Mouse (Mus musculus): ENCODE data around the gene Adamtsl1. TPM values are rescaled to one million over a fixed set of nuclear protein-coding genes. Genes with fewer than 3 reads are reported as not detected.

Adamtsl1 gene
- polyA plus RNA-seq, 1 experiment from 2014 or later = 10.2 TPM

DNA sequence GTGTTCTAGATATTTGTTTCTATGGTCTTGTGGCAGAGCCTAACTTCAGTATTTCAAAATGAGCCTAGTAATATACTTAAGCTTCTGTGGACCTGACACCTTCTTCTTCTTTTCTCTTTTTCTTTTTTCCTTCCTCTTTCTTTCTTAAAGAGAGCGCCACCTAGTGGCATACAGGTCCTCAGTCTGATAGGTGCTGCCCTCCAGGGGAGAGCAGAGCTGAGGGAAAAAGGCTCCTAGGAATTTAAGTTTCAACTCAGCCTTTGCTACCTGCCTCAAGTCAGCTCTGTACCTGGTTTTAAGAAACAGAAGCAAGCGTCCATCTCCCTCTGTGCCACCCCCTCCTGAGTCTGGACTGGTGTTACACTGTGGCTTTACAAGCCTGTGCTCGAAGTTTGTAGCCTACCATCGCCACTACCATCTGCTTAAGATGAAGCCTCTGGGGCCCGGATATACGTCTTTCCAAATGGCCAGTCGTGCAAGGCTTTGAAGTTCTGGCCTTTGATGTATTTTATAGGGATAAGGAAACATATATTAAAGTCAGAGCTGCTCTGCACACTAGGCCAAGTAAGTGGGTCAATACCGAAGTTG, 510.7 kb downstream of the Adamtsl1 start:
- H3K4me2 ChIP-seq (ENCODE audit: low read length) = no peak overlapping the region
- WGBS = 31% methylated on average over 8 of the region's 8 CpGs
- H3K9ac ChIP-seq (ENCODE audit: low read depth, low read length) = no peak overlapping the region
- ATAC-seq (replicated peaks; ENCODE audit: low FRiP score, low read depth) (0 out of 2 replicates have a peak, but pooled peaks have one; percentile 46), DNase-seq (ENCODE audit: low spot score) (peak; percentile 91)
- H3K9me3 ChIP-seq (replicated peaks; ENCODE audit: low read length) = no peaks in the 10 kb centered on the region
- H3K4me1 ChIP-seq (replicated peaks; ENCODE audit: insufficient read depth, low read length) = no peaks in the 10 kb centered on the region
- no peak overlapping the region for H3K27ac ChIP-seq
- no peak overlapping the region for H3K4me3 ChIP-seq (replicated peaks; ENCODE audit: low read depth, low read length)
- no peaks in the 10 kb centered on the region for H3K36me3 ChIP-seq (ENCODE audit: insufficient read depth, low read length)
- TF ChIP-seq CTCF (IDR thresholded peaks at IDR 0.05; ENCODE audit: low read depth) = peak; percentile 94
- H3K27me3 ChIP-seq (ENCODE audit: insufficient read depth, low read length) = no peaks in the 10 kb centered on the region

DNA sequence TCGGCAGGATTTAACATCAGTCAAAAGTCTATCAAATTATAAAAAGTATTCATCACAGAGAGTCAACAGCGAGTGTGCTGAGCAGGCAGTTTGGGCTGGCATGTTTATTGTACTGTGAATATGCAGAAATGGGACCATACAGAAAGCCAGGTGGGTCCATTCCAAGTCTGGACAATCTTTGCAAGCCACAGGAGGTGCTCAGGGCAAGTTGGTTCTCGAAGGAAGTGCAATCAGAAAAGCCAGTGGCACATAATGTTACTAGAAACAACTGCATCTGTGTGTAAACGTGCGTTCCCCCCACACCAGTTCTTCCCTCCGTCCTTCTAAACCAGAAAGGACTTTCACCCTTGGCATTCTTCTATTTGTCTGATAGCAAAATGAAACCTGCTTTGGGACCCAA, 515.5 kb downstream of the Adamtsl1 start:
- TF ChIP-seq CTCF (IDR thresholded peaks at IDR 0.05; ENCODE audit: low read depth) = no peak
- no peak for ATAC-seq (replicated peaks; ENCODE audit: low FRiP score, low read depth)
- Histone ChIP-seq H3K9me3 (replicated peaks; ENCODE audit: low read length) (no peaks in the 10 kb centered on the region), H3K4me1 (replicated peaks; ENCODE audit: insufficient read depth, low read length) (no peaks in the 10 kb centered on the region), H3K4me3 (replicated peaks; ENCODE audit: low read depth, low read length) (no peak overlapping the region), H3K27me3 (ENCODE audit: insufficient read depth, low read length) (no peaks in the 10 kb centered on the region), H3K4me2 (ENCODE audit: low read length) (no peak overlapping the region), H3K27ac (no peak overlapping the region), H3K9ac (ENCODE audit: low read depth, low read length) (no peak overlapping the region), H3K36me3 (ENCODE audit: insufficient read depth, low read length) (no peaks in the 10 kb centered on the region)
- 86% methylated on average over 6 of the region's 6 CpGs for WGBS
- no peak for DNase-seq (ENCODE audit: low spot score)

DNA sequence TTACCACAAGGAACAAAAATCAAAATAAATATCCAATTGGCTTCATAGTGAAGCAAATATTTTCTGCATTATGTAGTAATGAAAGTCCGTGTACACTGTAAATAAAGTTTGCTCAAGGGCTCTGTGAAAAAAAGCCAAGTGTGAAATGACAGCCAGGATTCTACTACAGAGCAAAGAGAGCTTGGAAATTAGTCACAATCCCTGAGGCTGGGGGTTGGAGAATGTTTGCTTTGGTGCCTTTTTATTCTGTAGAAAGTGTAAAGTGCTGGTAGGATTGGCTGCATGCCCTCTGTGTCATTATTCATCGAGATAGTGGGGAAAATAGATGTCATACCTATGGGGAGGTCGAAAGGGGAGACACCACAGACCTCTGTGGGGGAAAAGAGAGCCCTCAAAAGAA, 516.2 kb downstream of the Adamtsl1 start:
- Histone ChIP-seq H3K4me3 (replicated peaks; ENCODE audit: low read depth, low read length) (no peak overlapping the region), H3K9ac (ENCODE audit: low read depth, low read length) (no peak overlapping the region), H3K36me3 (ENCODE audit: insufficient read depth, low read length) (no peaks in the 10 kb centered on the region), H3K27me3 (ENCODE audit: insufficient read depth, low read length) (no peaks in the 10 kb centered on the region), H3K4me2 (ENCODE audit: low read length) (no peak overlapping the region), H3K4me1 (replicated peaks; ENCODE audit: insufficient read depth, low read length) (no peaks in the 10 kb centered on the region), H3K27ac (no peak overlapping the region), H3K9me3 (replicated peaks; ENCODE audit: low read length) (no peaks in the 10 kb centered on the region)
- WGBS = 52% methylated on average over 3 of the region's 3 CpGs
- DNase-seq (ENCODE audit: low spot score) (peak; percentile 37), ATAC-seq (replicated peaks; ENCODE audit: low FRiP score, low read depth) (no peak)
- no peak for TF ChIP-seq CTCF (IDR thresholded peaks at IDR 0.05; ENCODE audit: low read depth)

DNA sequence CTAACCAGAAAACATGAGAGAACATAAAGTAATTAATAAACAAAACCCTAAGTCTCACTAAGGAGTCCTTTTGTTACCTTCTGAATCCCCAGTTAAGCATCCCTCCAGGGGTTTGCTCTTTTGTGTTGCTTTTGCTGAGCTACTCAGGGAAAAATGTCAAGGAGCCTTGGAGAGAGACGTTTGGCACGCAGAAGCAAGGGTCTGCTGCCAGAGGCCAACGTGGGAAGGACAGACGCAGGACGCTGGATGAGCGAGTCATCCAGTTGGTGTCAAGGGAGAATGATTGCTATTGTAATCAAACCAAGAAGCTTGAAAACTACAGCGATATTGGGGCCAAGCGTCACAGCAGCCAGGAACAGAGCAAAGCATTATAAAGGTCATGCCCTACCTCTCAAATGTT, 517.1 kb downstream of the Adamtsl1 start:
- Histone ChIP-seq H3K27me3 (ENCODE audit: insufficient read depth, low read length) (no peaks in the 10 kb centered on the region), H3K27ac (no peak overlapping the region), H3K4me2 (ENCODE audit: low read length) (no peak overlapping the region), H3K4me1 (replicated peaks; ENCODE audit: insufficient read depth, low read length) (no peaks in the 10 kb centered on the region), H3K9ac (ENCODE audit: low read depth, low read length) (no peak overlapping the region), H3K9me3 (replicated peaks; ENCODE audit: low read length) (no peaks in the 10 kb centered on the region), H3K4me3 (replicated peaks; ENCODE audit: low read depth, low read length) (no peak overlapping the region), H3K36me3 (ENCODE audit: insufficient read depth, low read length) (no peaks in the 10 kb centered on the region)
- DNase-seq (ENCODE audit: low spot score) (no peak), ATAC-seq (replicated peaks; ENCODE audit: low FRiP score, low read depth) (no peak)
- no peak for TF ChIP-seq CTCF (IDR thresholded peaks at IDR 0.05; ENCODE audit: low read depth)
- 28% methylated on average over 8 of the region's 8 CpGs for WGBS

DNA sequence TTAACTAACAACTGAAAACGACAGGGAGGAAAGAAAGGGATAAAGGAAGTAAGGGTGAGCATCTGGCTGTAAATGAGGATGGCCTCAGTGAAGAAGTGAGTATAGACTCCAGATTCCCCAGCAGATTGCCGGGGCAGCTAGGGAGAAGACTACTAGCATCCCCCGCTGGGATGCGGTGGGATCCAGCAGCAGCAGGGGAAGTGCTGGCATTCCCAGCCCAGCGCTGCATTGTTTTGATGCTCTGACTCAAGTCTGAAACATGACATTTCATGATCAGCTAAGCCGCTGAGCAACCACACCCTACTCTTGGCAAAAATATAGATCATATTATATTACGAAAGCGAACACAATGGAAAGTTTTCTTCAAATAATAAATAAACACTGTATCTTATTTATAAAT, 526.9 kb downstream of the Adamtsl1 start:
- Histone ChIP-seq H3K27me3 (ENCODE audit: insufficient read depth, low read length) (no peaks in the 10 kb centered on the region), H3K9me3 (replicated peaks; ENCODE audit: low read length) (no peaks in the 10 kb centered on the region), H3K36me3 (ENCODE audit: insufficient read depth, low read length) (no peaks in the 10 kb centered on the region), H3K4me3 (replicated peaks; ENCODE audit: low read depth, low read length) (no peak overlapping the region), H3K4me2 (ENCODE audit: low read length) (no peak overlapping the region), H3K9ac (ENCODE audit: low read depth, low read length) (no peak overlapping the region), H3K4me1 (replicated peaks; ENCODE audit: insufficient read depth, low read length) (no peaks in the 10 kb centered on the region), H3K27ac (no peak overlapping the region)
- DNase-seq (ENCODE audit: low spot score) (no peak), ATAC-seq (replicated peaks; ENCODE audit: low FRiP score, low read depth) (no peak)
- 37% methylated on average over 8 of the region's 8 CpGs for WGBS
- no peak for TF ChIP-seq CTCF (IDR thresholded peaks at IDR 0.05; ENCODE audit: low read depth)

DNA sequence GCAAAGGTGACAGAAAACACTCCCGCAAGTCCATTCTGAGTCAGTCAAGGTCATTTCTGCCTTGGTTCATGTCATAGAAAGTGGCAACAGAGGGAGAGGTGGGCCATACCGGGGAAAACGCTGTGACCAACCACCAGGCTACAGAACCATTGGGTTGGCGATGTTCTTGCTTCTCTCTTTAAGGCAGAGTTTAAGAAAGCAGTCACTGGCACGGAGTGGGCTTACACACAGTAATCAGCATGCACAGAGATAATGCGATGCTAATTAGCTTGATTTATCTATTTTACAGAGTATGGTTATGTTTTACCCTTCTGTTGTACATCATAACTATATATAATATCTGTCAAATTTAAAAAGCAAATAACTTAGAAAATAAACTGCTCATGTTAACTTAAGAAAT, 531.5 kb downstream of the Adamtsl1 start:
- ATAC-seq (replicated peaks; ENCODE audit: low FRiP score, low read depth) = no peak
- no peaks in the 10 kb centered on the region for H3K27me3 ChIP-seq (ENCODE audit: insufficient read depth, low read length)
- H3K9ac ChIP-seq (ENCODE audit: low read depth, low read length) = no peak overlapping the region
- H3K9me3 ChIP-seq (replicated peaks; ENCODE audit: low read length) = no peaks in the 10 kb centered on the region
- no peak for TF ChIP-seq CTCF (IDR thresholded peaks at IDR 0.05; ENCODE audit: low read depth)
- no peak for DNase-seq (ENCODE audit: low spot score)
- 85% methylated on average over 6 of the region's 6 CpGs for WGBS
- no peak overlapping the region for H3K4me3 ChIP-seq (replicated peaks; ENCODE audit: low read depth, low read length)
- H3K27ac ChIP-seq = no peak overlapping the region
- H3K36me3 ChIP-seq (ENCODE audit: insufficient read depth, low read length) = no peaks in the 10 kb centered on the region
- no peak overlapping the region for H3K4me2 ChIP-seq (ENCODE audit: low read length)
- H3K4me1 ChIP-seq (replicated peaks; ENCODE audit: insufficient read depth, low read length) = no peaks in the 10 kb centered on the region

DNA sequence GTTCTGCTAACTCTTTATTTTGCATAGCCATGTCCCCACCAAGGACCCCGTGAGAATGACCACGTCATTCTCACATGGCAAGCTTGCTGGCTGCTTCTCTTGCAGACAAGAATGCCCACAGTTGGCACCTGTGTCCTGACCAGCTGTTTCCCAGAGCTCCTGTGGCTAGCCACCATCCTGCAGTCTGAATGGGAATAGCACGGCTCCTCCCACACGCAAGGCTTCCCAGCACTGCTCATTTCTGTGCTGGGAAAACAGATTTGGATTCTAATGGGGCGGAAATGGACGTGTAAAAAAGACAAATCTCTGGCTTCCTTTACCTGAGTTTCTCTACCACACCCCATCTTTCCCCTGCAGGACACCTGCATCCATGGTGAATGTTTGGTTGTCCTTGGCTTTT, 531.9 kb downstream of the Adamtsl1 start:
- DNase-seq (ENCODE audit: low spot score) (no peak), ATAC-seq (replicated peaks; ENCODE audit: low FRiP score, low read depth) (no peak)
- Histone ChIP-seq H3K27ac (no peak overlapping the region), H3K4me1 (replicated peaks; ENCODE audit: insufficient read depth, low read length) (no peaks in the 10 kb centered on the region), H3K9me3 (replicated peaks; ENCODE audit: low read length) (no peaks in the 10 kb centered on the region), H3K36me3 (ENCODE audit: insufficient read depth, low read length) (no peaks in the 10 kb centered on the region), H3K4me2 (ENCODE audit: low read length) (no peak overlapping the region), H3K9ac (ENCODE audit: low read depth, low read length) (no peak overlapping the region), H3K4me3 (replicated peaks; ENCODE audit: low read depth, low read length) (no peak overlapping the region), H3K27me3 (ENCODE audit: insufficient read depth, low read length) (no peaks in the 10 kb centered on the region)
- 36% methylated on average over 6 of the region's 6 CpGs for WGBS
- no peak for TF ChIP-seq CTCF (IDR thresholded peaks at IDR 0.05; ENCODE audit: low read depth)
